Mouse (Mus musculus) cerebellum, adult 18-20 months (tissue): ENCODE data around the gene Kank3.
A peak's percentile ranks its signal among the peaks of the same experiment; 100 is the strongest.

Source experiments
- DNase-seq, 2 experiments: peaks; one replicate each; pipeline ENCODE4 v3.0.0; 2021

The Kank3 gene

GRCm38 (mm10) chr17:33865330-33866030, 55.2 kb downstream of the Kank3 start:
- DNase-seq: peak; percentile 35 to 38
